Mouse (Mus musculus): ENCODE data around the gene Fam193a. TPM values are rescaled to one million over a fixed set of nuclear protein-coding genes. Genes with fewer than 3 reads are reported as not detected.
A peak's percentile ranks its signal among the peaks of the same experiment; 100 is the strongest.

Fam193a gene
- polyA plus RNA-seq, 1 experiment from 2014 or later = 12.4 TPM

- H3K36me3 ChIP-seq = no peaks in the 10 kb centered on the region
- 85% methylated on average over 3 of the region's 3 CpGs for WGBS
- no peak overlapping the region for H3K27ac ChIP-seq (replicated peaks)
- H3K4me1 ChIP-seq = peaks cover 6% of the 10 kb centered on the region; the same call in 1 of the 2 replicates
- ATAC-seq (ENCODE audit: low FRiP score) = no peak
- no peak overlapping the region for H3K4me3 ChIP-seq (replicated peaks)
- H3K9ac ChIP-seq (replicated peaks) = no peak overlapping the region
- H3K9me3 ChIP-seq (replicated peaks) = no peaks in the 10 kb centered on the region
- peak overlapping the region; percentile 88; the same call in 1 of the 2 replicates for H3K4me2 ChIP-seq
- H3K27me3 ChIP-seq (replicated peaks) = 0 out of 2 replicates have a peak, but pooled peaks cover 7% of the 10 kb centered on the region
These were observed 142.8 kb downstream of the Fam193a start for GRCm38 (mm10) chr5:34512486-34512885.

- under 1% methylated on average over 62 of the region's 64 CpGs for WGBS
These were observed 143.9 kb downstream of the Fam193a start, which contains the start of gene Tnip2 for GRCm38 (mm10) chr5:34513466-34514217. Gene Tnip2 (minus strand): TSS chr5:34513991.

GRCm38 (mm10) chr5:34514218-34514566 lies 144.5 kb downstream of the Fam193a start:
- Histone ChIP-seq H3K4me2 (peak overlapping the region; percentile 88), H3K4me3 (replicated peaks) (peak overlapping the region; percentile 72), H3K27ac (replicated peaks) (no peak overlapping the region), H3K36me3 (no peaks in the 10 kb centered on the region), H3K27me3 (replicated peaks) (0 out of 2 replicates have a peak, but pooled peaks cover 7% of the 10 kb centered on the region), H3K4me1 (peaks cover 6% of the 10 kb centered on the region; the same call in 1 of the 2 replicates), H3K9ac (replicated peaks) (no peak overlapping the region; the same call in 1 of the 2 replicates), H3K9me3 (replicated peaks) (no peaks in the 10 kb centered on the region)
- 21% methylated on average over 7 of the region's 7 CpGs for WGBS
- peak; percentile 29; the same call in 1 of the 2 replicates for ATAC-seq (ENCODE audit: low FRiP score)

More at GRCm38 (mm10) chr5:34513466-34514217, 143.9 kb downstream of the Fam193a start, which contains the start of gene Tnip2:
- Histone ChIP-seq H3K4me3 (replicated peaks) (peak within 1 kb of the TSS; percentile 72), H3K4me2 (peak within 1 kb of the TSS; percentile 88), H3K27ac (replicated peaks) (peak within 1 kb of the TSS; percentile 54; the same call in 1 of the 2 replicates), H3K4me1 (peaks cover 6% of the 10 kb centered on the region; the same call in 1 of the 2 replicates), H3K9ac (replicated peaks) (peak within 1 kb of the TSS; percentile 61), H3K27me3 (replicated peaks) (0 out of 2 replicates have a peak, but pooled peaks cover 7% of the 10 kb centered on the region), H3K9me3 (replicated peaks) (no peaks in the 10 kb centered on the region), H3K36me3 (no peaks in the 10 kb centered on the region)
- peak; percentile 98 for ATAC-seq (ENCODE audit: low FRiP score)

- no peaks in the 10 kb centered on the region for H3K9me3 ChIP-seq (replicated peaks)
- no peak overlapping the region for H3K4me2 ChIP-seq
- H3K27me3 ChIP-seq (replicated peaks) = 0 out of 2 replicates have a peak, but pooled peaks cover 7% of the 10 kb centered on the region
- H3K4me3 ChIP-seq (replicated peaks) = no peak overlapping the region
- H3K9ac ChIP-seq (replicated peaks) = no peak overlapping the region
- H3K36me3 ChIP-seq = no peaks in the 10 kb centered on the region
- H3K4me1 ChIP-seq = peaks cover 6% of the 10 kb centered on the region; the same call in 1 of the 2 replicates
- no peak for ATAC-seq (ENCODE audit: low FRiP score)
- H3K27ac ChIP-seq (replicated peaks) = no peak overlapping the region
These were observed 145.4 kb downstream of the Fam193a start for GRCm38 (mm10) chr5:34515096-34515495.

- Histone ChIP-seq H3K4me3 (replicated peaks) (no peak overlapping the region), H3K36me3 (no peaks in the 10 kb centered on the region), H3K4me1 (peaks cover 5% of the 10 kb centered on the region; the same call in 1 of the 2 replicates), H3K27ac (replicated peaks) (no peak overlapping the region), H3K27me3 (replicated peaks) (no peaks in the 10 kb centered on the region), H3K9ac (replicated peaks) (no peak overlapping the region), H3K4me2 (no peak overlapping the region), H3K9me3 (replicated peaks) (no peaks in the 10 kb centered on the region)
- no peak for ATAC-seq (ENCODE audit: low FRiP score)
- 29% methylated on average over 3 of the region's 3 CpGs for WGBS
These were observed 148.2 kb downstream of the Fam193a start for GRCm38 (mm10) chr5:34517913-34518312.

- WGBS = 81% methylated on average over 9 of the region's 9 CpGs
- no peak overlapping the region for H3K9ac ChIP-seq (replicated peaks)
- no peaks in the 10 kb centered on the region for H3K4me1 ChIP-seq
- no peaks in the 10 kb centered on the region for H3K36me3 ChIP-seq
- H3K9me3 ChIP-seq (replicated peaks) = no peaks in the 10 kb centered on the region
- H3K27ac ChIP-seq (replicated peaks) = no peak overlapping the region
- H3K4me3 ChIP-seq (replicated peaks) = no peak overlapping the region
- peaks cover 3% of the 10 kb centered on the region; the same call in 1 of the 2 replicates for H3K27me3 ChIP-seq (replicated peaks)
- ATAC-seq (ENCODE audit: low FRiP score) = no peak
- no peak overlapping the region for H3K4me2 ChIP-seq
These were observed 149.7 kb downstream of the Fam193a start for GRCm38 (mm10) chr5:34519389-34519910.

- H3K9ac ChIP-seq (replicated peaks) = no peak overlapping the region
- no peaks in the 10 kb centered on the region for H3K9me3 ChIP-seq (replicated peaks)
- no peak overlapping the region for H3K27ac ChIP-seq (replicated peaks)
- no peaks in the 10 kb centered on the region for H3K36me3 ChIP-seq
- peaks cover 4% of the 10 kb centered on the region; the same call in 1 of the 2 replicates for H3K27me3 ChIP-seq (replicated peaks)
- ATAC-seq (ENCODE audit: low FRiP score) = no peak
- no peak overlapping the region for H3K4me2 ChIP-seq
- 84% methylated on average over 11 of the region's 11 CpGs for whole genome bisulfite sequencing
- H3K4me1 ChIP-seq = peaks cover under 1% of the 10 kb centered on the region; the same call in 1 of the 2 replicates
- no peak overlapping the region for H3K4me3 ChIP-seq (replicated peaks)
These were observed 150.9 kb downstream of the Fam193a start for GRCm38 (mm10) chr5:34520458-34521209.

- Histone ChIP-seq H3K36me3 (no peaks in the 10 kb centered on the region), H3K4me1 (peaks cover 6% of the 10 kb centered on the region), H3K4me2 (no peak overlapping the region), H3K27ac (replicated peaks) (no peak overlapping the region), H3K9me3 (replicated peaks) (no peaks in the 10 kb centered on the region), H3K9ac (replicated peaks) (no peak overlapping the region), H3K27me3 (replicated peaks) (peaks cover 4% of the 10 kb centered on the region; the same call in 1 of the 2 replicates), H3K4me3 (replicated peaks) (no peak overlapping the region)
- WGBS = 92% methylated on average over 3 of the region's 3 CpGs
- ATAC-seq (ENCODE audit: low FRiP score) = no peak
These were observed 151.6 kb downstream of the Fam193a start for GRCm38 (mm10) chr5:34521337-34521736.

GRCm38 (mm10) chr5:34523958-34524485 lies 154.3 kb downstream of the Fam193a start:
- Histone ChIP-seq H3K9me3 (replicated peaks) (no peaks in the 10 kb centered on the region), H3K36me3 (no peaks in the 10 kb centered on the region), H3K4me3 (replicated peaks) (no peak overlapping the region), H3K27ac (replicated peaks) (no peak overlapping the region), H3K4me1 (peaks cover 6% of the 10 kb centered on the region), H3K27me3 (replicated peaks) (peaks cover 4% of the 10 kb centered on the region; the same call in 1 of the 2 replicates), H3K9ac (replicated peaks) (no peak overlapping the region), H3K4me2 (no peak overlapping the region)
- no peak for ATAC-seq (ENCODE audit: low FRiP score)
- 59% methylated on average over 4 of the region's 4 CpGs for WGBS

- Histone ChIP-seq H3K27ac (replicated peaks) (no peak overlapping the region), H3K36me3 (no peaks in the 10 kb centered on the region), H3K9me3 (replicated peaks) (no peaks in the 10 kb centered on the region), H3K4me2 (no peak overlapping the region), H3K9ac (replicated peaks) (no peak overlapping the region), H3K4me1 (peaks cover 6% of the 10 kb centered on the region), H3K4me3 (replicated peaks) (no peak overlapping the region), H3K27me3 (replicated peaks) (peaks cover 4% of the 10 kb centered on the region; the same call in 1 of the 2 replicates)
- no peak for ATAC-seq (ENCODE audit: low FRiP score)
These were observed 154.8 kb downstream of the Fam193a start for GRCm38 (mm10) chr5:34524511-34524910.
